Mouse (Mus musculus): ENCODE measurements around the gene Gm3285.

- no peak for TF ChIP-seq ELF1 (IDR thresholded peaks at IDR 0.05; ENCODE audit: low read depth, low read length)
- TF ChIP-seq HCFC1 (IDR thresholded peaks at IDR 0.05; ENCODE audit: low read depth, low read length) = no peak
- no peak for TF ChIP-seq POLR2A (IDR thresholded peaks at IDR 0.05; ENCODE audit: low read depth, low read length)
- TF ChIP-seq ZC3H11A (IDR thresholded peaks at IDR 0.05; ENCODE audit: low read depth, low read length) = no peak
- no peak for TF ChIP-seq JUN (IDR thresholded peaks at IDR 0.05; ENCODE audit: insufficient read depth, low read depth, low read length)
- TF ChIP-seq CHD2 (IDR thresholded peaks at IDR 0.05; ENCODE audit: low read length) = no peak
- peak in 1 of 2 experiments; percentile 48; a peak in 2 of 4 replicates for TF ChIP-seq CTCF (conservative IDR thresholded peaks at IDR 0.05 in 1 of 2, IDR thresholded peaks at IDR 0.05 in 1 of 2; ENCODE audit: low read depth in 2 of 2, low read length in 2 of 2)
- no peak for TF ChIP-seq USF1 (IDR thresholded peaks at IDR 0.05; ENCODE audit: low read depth, low read length)
- TF ChIP-seq EP300 (IDR thresholded peaks at IDR 0.05; ENCODE audit: low read length) = no peak
- no peak for TF ChIP-seq JUND (conservative IDR thresholded peaks at IDR 0.05; ENCODE audit: low read depth, low read length)
- TF ChIP-seq POLR2AphosphoS2 (IDR thresholded peaks at IDR 0.05; ENCODE audit: low read depth, low read length) = no peak
- TF ChIP-seq MEF2A (IDR thresholded peaks at IDR 0.05; ENCODE audit: borderline replicate concordance, low read depth, low read length) = no peak
These were observed 24.4 kb downstream of the Gm3285 start for GRCm38 (mm10) chr10:77886007-77886747.
